Mouse (Mus musculus): ENCODE data around the gene St6galnac3.

DNA sequence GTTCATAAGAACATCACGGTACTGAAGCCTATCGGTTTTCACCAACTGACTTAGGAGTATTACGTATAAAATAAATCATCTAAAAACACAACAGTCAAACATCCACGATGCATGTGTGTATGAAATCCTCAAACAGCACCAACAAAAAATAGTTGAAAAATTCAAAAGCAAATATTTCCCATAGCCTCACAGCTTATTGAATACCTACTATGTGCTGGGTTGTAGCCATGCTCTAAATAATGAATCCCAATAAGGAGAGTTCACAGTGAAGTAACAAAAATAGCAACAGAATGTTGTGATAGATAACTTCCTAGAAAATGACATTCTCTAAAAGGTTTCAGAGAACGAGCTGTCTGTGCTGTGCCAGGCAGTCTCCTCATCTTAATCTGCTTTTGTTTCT lies 44.2 kb upstream of the St6galnac3 start:
- TF ChIP-seq CTCF (IDR thresholded peaks at IDR 0.05; ENCODE audit: low read depth, low read length): no peak
- no peak for TF ChIP-seq POLR2A (IDR thresholded peaks at IDR 0.05; ENCODE audit: borderline replicate concordance, low read depth, low read length)
